Mouse (Mus musculus) A20 (cell line): ENCODE measurements around the gene Uhrf1.
A peak's percentile ranks its signal among the peaks of the same experiment; 100 is the strongest.
"Not testable (repeated sequence)": the region's sequence is repeated elsewhere in the genome, so short reads cannot be mapped to it uniquely, and the experiment has no call there.

ENCODE experiments used
- DNase-seq: peaks from one replicate; pipeline ENCODE4 v3.0.0-alpha.2; 2011; ENCODE audit warnings: low read depth, low spot score

The Uhrf1 gene

GRCm38 (mm10) chr17:56303160-56303846 is at the start of gene Uhrf1:
Gene Uhrf1 (plus strand): TSS chr17:56303321.
- DNase-seq = peak; percentile 96

- DNase-seq = no peak
Measured at GRCm38 (mm10) chr17:56254695-56255094, 48.4 kb upstream of the Uhrf1 start.

- no peak for DNase-seq
Measured at GRCm38 (mm10) chr17:56255429-56255828, 47.7 kb upstream of the Uhrf1 start.

GRCm38 (mm10) chr17:56255863-56256238 is 47.3 kb upstream of the Uhrf1 start:
- DNase-seq = peak; percentile 99

- DNase-seq = peak; percentile 97
Measured at GRCm38 (mm10) chr17:56256239-56256881, 46.8 kb upstream of the Uhrf1 start, which contains the start of gene Fem1a. Gene Fem1a (plus strand): TSS chr17:56256810.

GRCm38 (mm10) chr17:56257181-56257894 is 45.8 kb upstream of the Uhrf1 start:
- DNase-seq = peak; percentile 52

GRCm38 (mm10) chr17:56258269-56258668 is 44.9 kb upstream of the Uhrf1 start:
- not testable (repeated sequence) for DNase-seq

GRCm38 (mm10) chr17:56258812-56259211 is 44.3 kb upstream of the Uhrf1 start:
- DNase-seq = not testable (repeated sequence)

- no peak for DNase-seq
Measured at GRCm38 (mm10) chr17:56259301-56260037, 43.7 kb upstream of the Uhrf1 start.

GRCm38 (mm10) chr17:56261166-56261565 is 42.0 kb upstream of the Uhrf1 start:
- DNase-seq = peak; percentile 80

- no peak for DNase-seq
Measured at GRCm38 (mm10) chr17:56262645-56263094, 40.5 kb upstream of the Uhrf1 start.

GRCm38 (mm10) chr17:56264020-56264419 is 39.1 kb upstream of the Uhrf1 start:
- DNase-seq = peak; percentile 92

GRCm38 (mm10) chr17:56265011-56265410 is 38.1 kb upstream of the Uhrf1 start:
- DNase-seq = peak; percentile 84

GRCm38 (mm10) chr17:56265869-56266268 is 37.3 kb upstream of the Uhrf1 start:
- DNase-seq = no peak

GRCm38 (mm10) chr17:56266271-56266670 is 36.9 kb upstream of the Uhrf1 start:
- peak; percentile 93 for DNase-seq

GRCm38 (mm10) chr17:56269153-56269630 is 33.9 kb upstream of the Uhrf1 start:
- peak; percentile 85 for DNase-seq

GRCm38 (mm10) chr17:56269741-56270140 is 33.4 kb upstream of the Uhrf1 start:
- DNase-seq = no peak

GRCm38 (mm10) chr17:56271609-56272253 is 31.4 kb upstream of the Uhrf1 start:
- DNase-seq = no peak

- no peak for DNase-seq
Measured at GRCm38 (mm10) chr17:56272644-56273043, 30.5 kb upstream of the Uhrf1 start.

GRCm38 (mm10) chr17:56273482-56273881 is 29.6 kb upstream of the Uhrf1 start:
- no peak for DNase-seq

GRCm38 (mm10) chr17:56273986-56274385 is 29.1 kb upstream of the Uhrf1 start:
- no peak for DNase-seq
